Mouse (Mus musculus): ENCODE measurements around the gene Obox1. TPM values are rescaled to one million over a fixed set of nuclear protein-coding genes. Genes with fewer than 3 reads are reported as not detected.
"Not testable (repeated sequence)": the region's sequence is repeated elsewhere in the genome, so short reads cannot be mapped to it uniquely, and the experiment has no call there.

Gene Obox1
- total RNA-seq (2021): not detected
- long read RNA-seq, experiment 1: 0 reads
- long read RNA-seq, experiment 2: 0 reads

DNA sequence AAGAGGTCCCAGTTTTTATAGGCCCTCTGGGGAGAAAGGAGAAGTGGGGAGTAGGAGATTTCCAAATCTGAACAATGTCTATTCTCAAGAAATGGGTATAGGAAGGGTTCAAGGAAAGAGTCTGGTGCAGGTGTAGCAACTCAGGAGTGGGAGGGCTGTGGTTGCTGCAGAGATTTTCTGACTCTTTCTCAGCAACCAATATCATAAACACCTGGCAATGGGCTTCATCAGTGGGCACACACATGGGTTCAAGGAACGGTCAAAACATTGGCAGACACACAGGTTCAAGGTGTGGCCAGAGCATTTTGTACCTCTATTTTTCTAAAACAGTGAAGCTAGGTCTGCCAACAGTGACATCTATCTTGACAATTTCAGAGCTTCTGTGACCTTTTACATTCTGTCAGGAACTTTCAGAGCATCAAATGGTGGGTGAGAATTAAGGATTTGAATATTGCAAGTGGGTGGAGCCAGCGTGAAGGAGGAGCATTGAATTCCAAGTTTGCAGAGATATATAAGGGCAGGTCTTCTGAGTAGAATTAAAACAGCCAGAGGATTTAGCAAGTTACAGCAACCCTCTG lies at the start of gene Obox1, which contains the start of gene Obox2:
Obox1 (plus strand) TSS at position 528 of the 578 bp plus-strand sequence.
Obox2 (plus strand) TSS at position 301 of the 578 bp plus-strand sequence.
- not testable (repeated sequence) for DNase-seq

- DNase-seq: not testable (repeated sequence)
Observed at GRCm38 (mm10) chr7:15399147-15399874, 10.6 kb downstream of the Obox1 start.

DNA sequence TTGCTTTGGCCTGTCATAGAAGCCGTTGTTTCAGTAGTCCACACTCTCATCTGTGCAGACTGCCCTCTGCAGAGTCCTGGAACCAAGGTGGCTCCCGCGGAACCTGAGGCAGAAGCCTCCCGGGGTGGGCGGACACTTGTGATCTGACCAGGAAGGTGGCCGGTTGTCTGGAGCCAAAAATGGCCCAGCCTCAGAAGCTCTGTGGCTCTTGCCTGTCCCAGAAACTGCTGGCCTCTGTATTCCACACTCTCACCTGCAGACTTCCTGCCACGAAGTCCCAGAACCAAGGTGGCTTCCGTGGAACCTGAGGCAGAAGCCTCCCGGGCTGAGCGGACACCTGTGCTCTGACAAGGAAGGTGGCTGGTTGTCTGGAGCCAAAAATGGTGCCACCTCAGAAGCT lies 18.1 kb downstream of the Obox1 start:
- not testable (repeated sequence) for DNase-seq

- not testable (repeated sequence) for DNase-seq
Observed at GRCm38 (mm10) chr7:15418046-15418445, 29.3 kb downstream of the Obox1 start.

DNA sequence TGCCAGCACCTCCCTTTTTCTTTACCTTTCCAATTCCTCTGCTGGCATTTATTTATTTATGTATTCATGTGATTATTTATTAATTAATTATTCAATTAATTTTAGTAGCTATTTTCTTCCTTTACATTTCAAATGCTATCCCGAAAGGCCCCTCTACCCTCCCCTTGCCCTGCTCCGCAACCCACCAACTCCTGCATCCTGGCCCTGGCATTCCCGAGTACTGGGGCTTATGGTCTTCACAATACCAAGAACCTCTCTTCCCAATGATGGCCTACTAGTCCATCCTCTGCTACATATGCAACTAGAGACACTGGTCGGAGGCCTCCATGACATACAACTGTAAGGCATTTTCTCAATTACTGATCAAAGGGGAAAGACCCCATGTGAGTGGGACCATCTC lies 36.8 kb downstream of the Obox1 start:
- DNase-seq: not testable (repeated sequence)

- DNase-seq: not testable (repeated sequence)
Observed at GRCm38 (mm10) chr7:15509411-15509810, 120.7 kb downstream of the Obox1 start.

Other genes with a start within 250 kb of the Obox1 start
- not detected for gene Obox2, start 227 bp upstream of the Obox1 start, total RNA-seq (2021)